Mouse (Mus musculus): ENCODE measurements at regions not wholly inside any gene's neighbourhood (a gene's known extent, or its start where the extent isn't known, plus 50 kb on each side); places are given as distances from the start of the nearest gene placed in this dataset.

- no peak for DNase-seq
Measured at GRCm38 (mm10) chr19:21068381-21068780, 114.4 kb upstream of the Tmc1 start.

- DNase-seq: no peak
Measured at GRCm38 (mm10) chr19:21066432-21067113, 112.6 kb upstream of the Tmc1 start.

- DNase-seq: no peak
Measured at GRCm38 (mm10) chr19:21064902-21065301, 110.9 kb upstream of the Tmc1 start.

GRCm38 (mm10) chr19:21053597-21054544 is 99.9 kb upstream of the Tmc1 start:
- no peak for DNase-seq

- no peak for DNase-seq
Measured at GRCm38 (mm10) chr19:21052771-21053170, 98.8 kb upstream of the Tmc1 start.

GRCm38 (mm10) chr19:21051872-21052271 is 97.9 kb upstream of the Tmc1 start:
- DNase-seq: no peak

GRCm38 (mm10) chr19:21050994-21051721 is 97.2 kb upstream of the Tmc1 start:
- no peak for DNase-seq

GRCm38 (mm10) chr19:21049301-21049700 is 95.3 kb upstream of the Tmc1 start:
- DNase-seq: no peak

GRCm38 (mm10) chr19:21045565-21045964 is 91.6 kb upstream of the Tmc1 start:
- no peak for DNase-seq

- DNase-seq: no peak
Measured at GRCm38 (mm10) chr19:21043958-21044357, 90.0 kb upstream of the Tmc1 start.

GRCm38 (mm10) chr19:21042536-21042935 is 88.5 kb upstream of the Tmc1 start:
- DNase-seq: no peak

- peak in 1 of 2 experiments; percentile 46 for DNase-seq
Measured at GRCm38 (mm10) chr19:21037448-21038077, 83.6 kb upstream of the Tmc1 start.

GRCm38 (mm10) chr19:21036507-21037425 is 82.8 kb upstream of the Tmc1 start:
- DNase-seq: peak; percentile 73 to 77

GRCm38 (mm10) chr19:21035505-21035904 is 81.5 kb upstream of the Tmc1 start:
- no peak for DNase-seq

- DNase-seq: no peak
Measured at GRCm38 (mm10) chr19:21033991-21034390, 80.0 kb upstream of the Tmc1 start.

GRCm38 (mm10) chr19:21032558-21032957 is 78.6 kb upstream of the Tmc1 start:
- DNase-seq: no peak

GRCm38 (mm10) chr19:21031768-21032308 is 77.8 kb upstream of the Tmc1 start:
- peak in 1 of 2 experiments; percentile 32 for DNase-seq

GRCm38 (mm10) chr19:21030971-21031370 is 77.0 kb upstream of the Tmc1 start:
- DNase-seq: no peak

- no peak for DNase-seq
Measured at GRCm38 (mm10) chr19:21028981-21029380, 75.0 kb upstream of the Tmc1 start.

- DNase-seq: no peak
Measured at GRCm38 (mm10) chr19:21012391-21012790, 58.4 kb upstream of the Tmc1 start.

- DNase-seq: no peak
Measured at GRCm38 (mm10) chr19:21009607-21010006, 55.6 kb upstream of the Tmc1 start.

All from lung, postnatal 4 days (tissue).